8 mouse cellular contexts compared by ENCODE assay signal in the genomic region with DNA sequence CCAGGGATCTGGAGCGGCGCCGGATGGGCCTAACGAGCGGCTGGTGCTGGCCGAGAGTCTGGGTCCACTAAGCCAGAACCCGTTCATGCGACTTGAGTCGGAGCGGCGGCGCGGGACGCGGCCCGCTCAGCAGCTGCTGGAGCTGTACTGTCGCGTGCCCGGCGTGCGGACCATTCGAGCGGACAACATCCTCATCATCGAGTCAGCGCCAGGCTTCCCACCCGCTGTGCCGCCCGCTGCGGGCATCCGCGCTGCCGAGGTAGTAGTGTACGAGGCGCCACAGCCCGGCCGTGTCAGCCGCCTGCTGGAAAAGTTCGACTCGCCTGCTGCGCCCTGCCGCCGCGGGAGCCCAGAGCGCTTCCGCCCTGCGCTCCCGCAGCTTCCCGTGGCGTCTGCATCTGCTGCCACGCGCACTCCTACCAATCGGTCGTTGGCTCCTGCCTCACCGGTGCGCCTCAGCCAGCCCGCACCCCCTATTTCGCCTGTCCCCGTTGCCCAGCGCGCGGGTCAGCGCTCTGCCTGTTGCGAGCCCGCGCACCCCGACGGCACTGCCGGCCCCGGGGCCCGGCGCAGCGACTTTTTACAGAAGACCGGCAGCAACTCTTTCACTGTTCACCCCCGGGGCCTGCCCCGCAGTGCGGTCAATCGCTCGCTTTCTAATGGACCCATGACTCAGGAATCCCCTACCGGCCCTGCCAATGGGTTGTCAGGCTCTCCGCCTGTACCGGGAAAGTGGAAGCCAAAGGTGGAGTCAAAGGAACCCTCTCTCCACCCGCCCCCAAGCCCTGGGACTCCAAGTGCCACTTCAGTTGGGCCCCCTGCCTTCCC. TPM values are rescaled to one million over a fixed set of nuclear protein-coding genes. Genes with fewer than 3 reads are reported as not detected.
DNase-seq lines count a peak whose midpoint lies in the region; ATAC-seq lines count a peak whose summit lies in the region.

No protein-coding gene starts in this region.

- intact Hi-C loops in gastrocnemius, postnatal 14 days (cut with DNase I; ENCODE audit: low total_unique reads) = no loop called here
- intact Hi-C loops in gastrocnemius, postnatal 36 days (cut with DNase I) = no loop called here

- WGBS in embryonic facial prominence, embryonic 12.5 days = under 1% methylated on average over 82 of the region's 82 CpGs
- under 1% methylated on average over 82 of the region's 82 CpGs for WGBS in hindbrain, embryonic 16.5 days
- WGBS in lung, embryonic 15.5 days = under 1% methylated on average over 82 of the region's 82 CpGs

- peak; percentile 37 for DNase-seq in gastrocnemius, postnatal 14 days
- no peak for DNase-seq in gastrocnemius, postnatal 36 days
- DNase-seq in Muller cell, postnatal 12 days (ENCODE audit: inconsistent ontology term) = peak; percentile 55
- DNase-seq in spleen, adult 18-20 months = peak; percentile 43 to 56
- DNase-seq in left cerebral cortex, adult 9 months (ENCODE audit: low spot score in 2 of 2) = no peak

- H3K9ac ChIP-seq in embryonic facial prominence, embryonic 12.5 days = peak overlapping the region; percentile 74
- H3K9ac ChIP-seq in hindbrain, embryonic 16.5 days (ENCODE audit: low read depth, low read length) = peak overlapping the region; percentile 83
- H3K9ac ChIP-seq in lung, embryonic 15.5 days = peak overlapping the region; percentile 60

- H3K27ac ChIP-seq in embryonic facial prominence, embryonic 12.5 days = no peak overlapping the region
- H3K27ac ChIP-seq in hindbrain, embryonic 16.5 days (ENCODE audit: low read depth, low read length) = peak overlapping the region; percentile 85
- H3K27ac ChIP-seq in lung, embryonic 15.5 days = 0 out of 2 replicates have a peak overlapping the region, but pooled peaks have one; percentile 34

- no peak; the same call in 1 of the 2 replicates for ATAC-seq in embryonic facial prominence, embryonic 12.5 days (ENCODE audit: insufficient number of reproducible peaks, insufficient read depth, low FRiP score, low TSS enrichment)
- ATAC-seq in hindbrain, embryonic 16.5 days = no peak; the same call in 1 of the 2 replicates
- peak; percentile 39; the same call in 1 of the 2 replicates for ATAC-seq in lung, embryonic 15.5 days (ENCODE audit: borderline replicate concordance, extremely low read depth, low FRiP score, low TSS enrichment)

- H3K9me3 ChIP-seq in embryonic facial prominence, embryonic 12.5 days = no peaks in the 10 kb centered on the region
- H3K9me3 ChIP-seq in hindbrain, embryonic 16.5 days (ENCODE audit: control insufficient read depth, low read length) = no peaks in the 10 kb centered on the region
- H3K9me3 ChIP-seq in lung, embryonic 15.5 days = no peaks in the 10 kb centered on the region

- H3K27me3 ChIP-seq in embryonic facial prominence, embryonic 12.5 days = peaks cover 23% of the 10 kb centered on the region
- H3K27me3 ChIP-seq in hindbrain, embryonic 16.5 days (replicated peaks; ENCODE audit: control insufficient read depth, insufficient read depth, low read length) = no peaks in the 10 kb centered on the region; the same call in 1 of the 2 replicates
- H3K27me3 ChIP-seq in lung, embryonic 15.5 days = peaks cover 13% of the 10 kb centered on the region

- peaks cover 34% of the 10 kb centered on the region for H3K4me1 ChIP-seq in embryonic facial prominence, embryonic 12.5 days
- peaks cover 45% of the 10 kb centered on the region for H3K4me1 ChIP-seq in hindbrain, embryonic 16.5 days (ENCODE audit: control insufficient read depth, insufficient read depth, low read depth, low read length)
- peaks cover 39% of the 10 kb centered on the region for H3K4me1 ChIP-seq in lung, embryonic 15.5 days

- peak overlapping the region; percentile 58 for H3K4me3 ChIP-seq in embryonic facial prominence, embryonic 12.5 days
- H3K4me3 ChIP-seq in hindbrain, embryonic 16.5 days (ENCODE audit: low read length) = peak overlapping the region; percentile 83
- H3K4me3 ChIP-seq in lung, embryonic 15.5 days = peak overlapping the region; percentile 70

- H3K4me2 ChIP-seq in embryonic facial prominence, embryonic 12.5 days (replicated peaks) = peak overlapping the region; percentile 98
- peak overlapping the region; percentile 99 for H3K4me2 ChIP-seq in hindbrain, embryonic 16.5 days (ENCODE audit: low read length)
- H3K4me2 ChIP-seq in lung, embryonic 15.5 days = peak overlapping the region; percentile 99

- peaks cover 7% of the 10 kb centered on the region; the same call in 1 of the 2 replicates for H3K36me3 ChIP-seq in embryonic facial prominence, embryonic 12.5 days
- no peaks in the 10 kb centered on the region for H3K36me3 ChIP-seq in hindbrain, embryonic 16.5 days (ENCODE audit: control insufficient read depth, insufficient read depth, low read length)
- no peaks in the 10 kb centered on the region for H3K36me3 ChIP-seq in lung, embryonic 15.5 days

RNA-seq across cellular contexts. Expression of a gene that starts 0.6 kb away (rescaled TPM):
- total RNA-seq in gastrocnemius, postnatal 14 days (2021) = 1 to 10 TPM; 2.8 to 5.0 TPM
- 1 to 10 TPM; 3.8 to 4.5 TPM for total RNA-seq in gastrocnemius, postnatal 36 days (2021)
- polyA plus RNA-seq in embryonic facial prominence, embryonic 12.5 days (2016; fragmentation: Nextera tagmentation; extraction: Ambion mirVana) = 9.7 TPM in 2 replicates
- 20.3 TPM in 2 replicates for polyA plus RNA-seq in hindbrain, embryonic 16.5 days (2015; fragmentation: Nextera tagmentation; extraction: Ambion mirVana)
- 6.7 and 8.7 TPM in 2 replicates for polyA plus RNA-seq in lung, embryonic 15.5 days (2015; fragmentation: Nextera tagmentation; extraction: Ambion mirVana)

RNA-seq across cellular contexts. Expression of a gene that starts 7.8 kb away (rescaled TPM):
- 10 to 100 TPM; 13.5 to 13.6 TPM for total RNA-seq in gastrocnemius, postnatal 14 days (2021)
- 10 to 100 TPM; 10.4 to 12.0 TPM for total RNA-seq in gastrocnemius, postnatal 36 days (2021)
- 21.6 and 23.6 TPM in 2 replicates for polyA plus RNA-seq in embryonic facial prominence, embryonic 12.5 days (2016; fragmentation: Nextera tagmentation; extraction: Ambion mirVana)
- polyA plus RNA-seq in hindbrain, embryonic 16.5 days (2015; fragmentation: Nextera tagmentation; extraction: Ambion mirVana) = 15.8 and 16.6 TPM in 2 replicates
- polyA plus RNA-seq in lung, embryonic 15.5 days (2015; fragmentation: Nextera tagmentation; extraction: Ambion mirVana) = 24.4 and 24.5 TPM in 2 replicates

RNA-seq across cellular contexts. Expression of a gene that starts 9.2 kb away (rescaled TPM):
- 10 to 100 TPM; 28.9 to 34.2 TPM for total RNA-seq in gastrocnemius, postnatal 14 days (2021)
- 10 to 100 TPM; 25.8 to 25.9 TPM for total RNA-seq in gastrocnemius, postnatal 36 days (2021)
- 218 and 231 TPM in 2 replicates for polyA plus RNA-seq in embryonic facial prominence, embryonic 12.5 days (2016; fragmentation: Nextera tagmentation; extraction: Ambion mirVana)
- 181 and 183 TPM in 2 replicates for polyA plus RNA-seq in hindbrain, embryonic 16.5 days (2015; fragmentation: Nextera tagmentation; extraction: Ambion mirVana)
- polyA plus RNA-seq in lung, embryonic 15.5 days (2015; fragmentation: Nextera tagmentation; extraction: Ambion mirVana) = 229 and 239 TPM in 2 replicates

RNA-seq across cellular contexts. Expression of a gene that starts 9.3 kb away (rescaled TPM):
- 10 to 100 TPM; 29.7 to 31.0 TPM for total RNA-seq in gastrocnemius, postnatal 14 days (2021)
- 10 to 100 TPM; 27.0 to 27.8 TPM for total RNA-seq in gastrocnemius, postnatal 36 days (2021)
- polyA plus RNA-seq in embryonic facial prominence, embryonic 12.5 days (2016; fragmentation: Nextera tagmentation; extraction: Ambion mirVana) = 154 and 155 TPM in 2 replicates
- polyA plus RNA-seq in hindbrain, embryonic 16.5 days (2015; fragmentation: Nextera tagmentation; extraction: Ambion mirVana) = 137 and 147 TPM in 2 replicates
- 132 and 136 TPM in 2 replicates for polyA plus RNA-seq in lung, embryonic 15.5 days (2015; fragmentation: Nextera tagmentation; extraction: Ambion mirVana)

RNA-seq across cellular contexts. Expression of a gene that starts 16.3 kb away (rescaled TPM):
- 1 to 10 TPM in 1 of 2 experiments, not detected in 1; 1.5 TPM for total RNA-seq in gastrocnemius, postnatal 14 days (2021)
- total RNA-seq in gastrocnemius, postnatal 36 days (2021) = 1 to 10 TPM in 1 of 2 experiments, under 1 TPM in 1; 0.39 to 1.1 TPM
- 3.8 and 4.2 TPM in 2 replicates for polyA plus RNA-seq in embryonic facial prominence, embryonic 12.5 days (2016; fragmentation: Nextera tagmentation; extraction: Ambion mirVana)
- polyA plus RNA-seq in hindbrain, embryonic 16.5 days (2015; fragmentation: Nextera tagmentation; extraction: Ambion mirVana) = 4.2 and 5.1 TPM in 2 replicates
- 3.5 and 5.0 TPM in 2 replicates for polyA plus RNA-seq in lung, embryonic 15.5 days (2015; fragmentation: Nextera tagmentation; extraction: Ambion mirVana)

Comparison
In these comparisons a context has a peak if more than half of its experiments do, and no peak if none do; other contexts are left out.
1. DNase-seq: peak in gastrocnemius, postnatal 14 days (single experiment), Muller cell, postnatal 12 days (single experiment) and spleen, adult 18-20 months (2 of 2); none in gastrocnemius, postnatal 36 days (0 of 2) and left cerebral cortex, adult 9 months (0 of 2).
2. Peak in every context shown above with its lines, with median percentiles within 50 percentile points of each other: H3K4me2 ChIP-seq, H3K4me3 ChIP-seq and H3K9ac ChIP-seq.